Mouse (Mus musculus) C2C12 (cell line): ENCODE measurements at regions not wholly inside any gene's neighbourhood (a gene's known extent, or its start where the extent isn't known, plus 50 kb on each side); places are given as distances from the start of the nearest gene placed in this dataset.

ENCODE experiments used
- H3K27me3 ChIP-seq: one replicate; pipeline ENCODE4 v1.6.1; 2011; ENCODE audit not compliant: control insufficient read depth, insufficient read depth, insufficient read length
- H3K36me3 ChIP-seq: one replicate; pipeline ENCODE4 v1.6.1; 2011; ENCODE audit not compliant: control insufficient read depth, insufficient read depth
- H3K4me3 ChIP-seq: one replicate; pipeline ENCODE4 v1.5.1; 2011; ENCODE audit warnings: mild to moderate bottlenecking, control low read depth; ENCODE audit not compliant: poor library complexity, insufficient read depth, severe bottlenecking
- H3K79me2 ChIP-seq: one replicate; pipeline ENCODE4 v1.6.1; 2011; ENCODE audit not compliant: control insufficient read depth, insufficient read depth
- H3K79me3 ChIP-seq: one replicate; pipeline ENCODE4 v1.6.1; 2011; ENCODE audit warnings: low read depth, control low read depth
- H3ac ChIP-seq: one replicate; pipeline ENCODE3; 2011; ENCODE audit warnings: low read depth; ENCODE audit not compliant: control insufficient read depth, insufficient read length
- CEBPB ChIP-seq: IDR thresholded peaks from one replicate; pipeline ENCODE4 v1.6.1; 2011; ENCODE audit warnings: low read depth, mild to moderate bottlenecking, control low read depth, moderate library complexity
- CTCF ChIP-seq: IDR thresholded peaks from one replicate; pipeline ENCODE4 v1.5.1; 2011; ENCODE audit not compliant: control insufficient read depth, insufficient read depth, insufficient read length
- FOSL1 ChIP-seq: IDR thresholded peaks from one replicate; pipeline ENCODE4 v1.8.0; 2011; ENCODE audit warnings: mild to moderate bottlenecking, low read length; ENCODE audit not compliant: poor library complexity, insufficient read depth, severe bottlenecking
- MAX ChIP-seq: IDR thresholded peaks from one replicate; pipeline ENCODE4 v1.6.1; 2011; ENCODE audit warnings: mild to moderate bottlenecking, control low read depth
- MYOD1 ChIP-seq: IDR thresholded peaks from one replicate; pipeline ENCODE4 v1.6.1; 2011; ENCODE audit warnings: low read depth; ENCODE audit not compliant: control insufficient read depth, insufficient read length
- MYOG ChIP-seq: IDR thresholded peaks from one replicate; pipeline ENCODE4 v1.6.1; 2011; ENCODE audit not compliant: control insufficient read depth, insufficient read length; ENCODE audit errors: extremely low read depth
- USF1 ChIP-seq: IDR thresholded peaks from one replicate; pipeline ENCODE4 v1.6.1; 2011; ENCODE audit warnings: low read depth, mild to moderate bottlenecking, control low read depth, moderate library complexity

DNA sequence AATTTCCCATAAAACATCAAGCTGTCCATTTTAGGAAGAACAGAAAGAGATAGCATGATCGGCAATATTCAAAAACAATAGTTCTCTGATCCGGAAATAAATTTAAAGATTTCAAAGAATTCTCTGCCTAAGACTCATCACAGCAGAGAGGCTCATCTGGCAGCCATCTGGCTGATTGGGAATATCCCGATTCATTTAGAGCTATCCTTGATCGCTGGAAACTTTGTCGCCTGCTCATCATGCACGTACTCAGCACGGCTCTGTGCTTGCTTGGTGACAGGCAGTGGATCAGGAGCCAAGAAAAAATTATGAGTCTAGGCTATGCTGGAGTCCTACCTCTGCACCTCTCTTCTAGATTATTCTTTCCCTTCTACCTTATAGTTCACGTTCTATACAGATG lies 332.0 kb upstream of the Mon1b start:
- H3K27me3 ChIP-seq, result no peaks in the 10 kb centered on the region
- H3ac ChIP-seq, result no peak overlapping the region
- H3K79me2 ChIP-seq, result no peaks in the 10 kb centered on the region
- no peaks in the 10 kb centered on the region for H3K36me3 ChIP-seq
- TF ChIP-seq MYOD1 (no peak), FOSL1 (no peak), CEBPB (no peak), MAX (no peak), CTCF (no peak), USF1 (no peak), MYOG (no peak)
- H3K79me3 ChIP-seq, result no peaks in the 10 kb centered on the region
- no peak overlapping the region for H3K4me3 ChIP-seq

DNA sequence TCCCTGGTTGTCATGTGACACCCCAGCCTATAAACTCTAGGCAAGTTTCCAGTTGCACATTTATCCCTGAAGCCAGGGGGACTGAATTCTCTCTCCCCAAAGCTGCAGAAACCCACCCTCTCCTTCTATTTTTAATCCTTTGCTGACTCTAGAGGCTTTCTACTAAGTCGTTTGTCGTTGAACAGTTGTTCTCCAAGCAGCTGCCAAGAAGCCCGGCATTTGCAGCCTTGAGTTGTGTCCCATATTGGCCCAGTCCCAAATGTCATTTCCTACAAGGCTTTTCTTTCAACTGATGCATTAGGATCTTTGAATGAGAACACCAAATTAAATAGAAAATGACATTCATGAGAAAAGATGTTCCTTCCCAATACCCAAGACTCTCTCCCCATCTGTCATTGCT lies 318.2 kb upstream of the Mon1b start:
- H3ac ChIP-seq, result no peak overlapping the region
- H3K4me3 ChIP-seq, result no peak overlapping the region
- no peaks in the 10 kb centered on the region for H3K79me2 ChIP-seq
- H3K36me3 ChIP-seq, result no peaks in the 10 kb centered on the region
- TF ChIP-seq CEBPB (no peak), MAX (no peak), MYOD1 (no peak), USF1 (no peak), MYOG (no peak), CTCF (no peak), FOSL1 (no peak)
- H3K27me3 ChIP-seq, result no peaks in the 10 kb centered on the region
- H3K79me3 ChIP-seq, result no peaks in the 10 kb centered on the region

DNA sequence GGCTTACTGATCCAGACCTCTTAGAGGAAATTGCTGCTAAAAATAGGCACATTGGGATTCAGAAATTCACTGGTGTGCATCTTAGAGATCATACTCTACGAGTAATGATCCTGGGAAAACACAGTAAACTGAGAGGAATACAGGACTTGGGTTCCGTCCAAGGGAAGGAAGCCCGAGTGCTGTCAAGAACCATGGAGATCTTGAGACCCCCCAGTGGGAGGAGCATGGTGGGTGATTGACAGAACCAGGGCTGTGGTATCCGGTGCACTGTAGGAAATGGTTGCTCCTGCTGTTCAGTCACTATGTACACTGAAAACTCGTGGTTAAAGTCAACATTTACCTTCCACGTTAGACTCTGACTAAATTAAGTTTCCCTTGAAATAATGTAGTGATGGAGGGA lies 303.8 kb upstream of the Mon1b start:
- Histone ChIP-seq H3ac (no peak overlapping the region), H3K79me2 (no peaks in the 10 kb centered on the region), H3K27me3 (no peaks in the 10 kb centered on the region), H3K79me3 (no peaks in the 10 kb centered on the region), H3K36me3 (no peaks in the 10 kb centered on the region), H3K4me3 (no peak overlapping the region)
- no peak for TF ChIP-seq CTCF
- TF ChIP-seq MYOD1, result no peak
- TF ChIP-seq FOSL1, result no peak
- no peak for TF ChIP-seq MYOG
- TF ChIP-seq MAX, result no peak

DNA sequence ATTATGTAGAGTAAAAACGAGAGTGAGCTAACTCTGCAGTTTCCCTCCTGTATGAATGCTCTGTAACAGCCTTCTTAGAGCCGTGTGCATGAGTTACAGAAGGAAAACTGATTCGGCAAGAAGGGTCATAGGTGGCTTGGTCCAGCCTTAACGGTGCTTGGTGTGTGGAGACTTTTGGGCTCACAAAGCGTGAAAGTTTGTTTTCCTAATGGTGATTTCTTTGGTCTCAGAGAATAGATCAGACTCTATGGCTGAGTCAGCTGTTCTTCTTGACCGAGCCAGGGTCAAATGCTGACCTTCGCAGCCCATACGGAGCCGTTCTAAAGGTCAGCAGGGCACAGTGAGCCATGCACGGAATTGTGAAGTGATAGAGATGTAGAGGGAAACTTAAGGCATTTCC lies 294.1 kb upstream of the Mon1b start:
- no peaks in the 10 kb centered on the region for H3K27me3 ChIP-seq
- H3K4me3 ChIP-seq, result no peak overlapping the region
- no peak overlapping the region for H3ac ChIP-seq
- TF ChIP-seq CEBPB, result no peak
- no peaks in the 10 kb centered on the region for H3K79me2 ChIP-seq
- H3K36me3 ChIP-seq, result no peaks in the 10 kb centered on the region
- H3K79me3 ChIP-seq, result no peaks in the 10 kb centered on the region

DNA sequence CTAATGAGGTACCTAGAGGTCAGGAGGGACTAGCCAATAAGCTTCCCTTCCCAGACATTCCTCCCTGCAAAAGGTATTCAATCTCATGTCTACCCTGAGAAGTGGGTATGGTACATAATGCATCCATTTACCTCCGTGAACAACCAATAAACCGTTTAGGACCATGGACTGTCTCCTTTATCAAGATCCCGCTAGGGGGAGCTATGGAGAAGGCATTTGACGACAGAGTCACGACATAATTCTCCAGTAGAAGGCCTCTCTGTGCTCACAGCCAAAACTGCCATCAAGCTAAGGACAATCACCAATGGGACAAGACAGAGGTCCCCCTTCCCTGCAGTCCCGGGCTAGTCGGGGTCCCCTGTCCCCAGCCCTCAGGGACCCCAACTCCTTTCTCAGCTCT lies 273.5 kb upstream of the Mon1b start:
- no peak overlapping the region for H3ac ChIP-seq
- no peaks in the 10 kb centered on the region for H3K79me2 ChIP-seq
- no peaks in the 10 kb centered on the region for H3K27me3 ChIP-seq
- no peak overlapping the region for H3K4me3 ChIP-seq
- no peak for TF ChIP-seq MYOD1
- TF ChIP-seq USF1, result no peak
- no peak for TF ChIP-seq MAX
- no peak for TF ChIP-seq MYOG
- H3K79me3 ChIP-seq, result no peaks in the 10 kb centered on the region
- H3K36me3 ChIP-seq, result no peaks in the 10 kb centered on the region

DNA sequence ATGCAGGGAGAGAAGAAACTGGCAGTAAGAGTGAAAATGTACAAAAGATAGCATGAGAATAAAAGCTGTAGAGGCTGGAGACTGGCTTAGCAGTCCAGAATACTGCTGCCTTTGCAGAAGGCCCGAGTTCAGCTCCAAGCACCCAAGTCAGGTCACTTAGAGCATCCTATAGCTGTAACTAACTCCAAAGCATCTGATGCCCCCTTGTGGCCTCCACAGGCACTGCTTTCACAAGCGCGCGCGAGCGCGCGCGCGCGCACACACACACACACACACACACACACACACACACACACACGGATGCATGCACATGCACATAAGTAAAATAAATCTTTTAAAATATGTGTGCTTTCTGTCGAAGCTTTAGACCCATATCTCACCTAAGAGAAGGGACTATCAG lies 271.2 kb upstream of the Mon1b start:
- Histone ChIP-seq H3K36me3 (no peaks in the 10 kb centered on the region), H3K4me3 (no peak overlapping the region), H3K79me2 (no peaks in the 10 kb centered on the region), H3ac (no peak overlapping the region), H3K79me3 (no peaks in the 10 kb centered on the region), H3K27me3 (no peaks in the 10 kb centered on the region)
- TF ChIP-seq CTCF, result no peak
- no peak for TF ChIP-seq FOSL1
- TF ChIP-seq MAX, result no peak
- TF ChIP-seq USF1, result no peak
- no peak for TF ChIP-seq MYOD1
- no peak for TF ChIP-seq CEBPB
- no peak for TF ChIP-seq MYOG
